Mouse (Mus musculus): ENCODE data around the gene Hist2h2ac.
"Not testable (repeated sequence)": the region's sequence is repeated elsewhere in the genome, so short reads cannot be mapped to it uniquely, and the experiment has no call there.

Hist2h2ac gene

GRCm38 (mm10) chr3:96230910-96231757, 10.5 kb upstream of the Hist2h2ac start:
- DNase-seq (ENCODE audit: inconsistent age in 2 of 2, low spot score in 1 of 2): peak; percentile 62 to 87

- DNase-seq (ENCODE audit: inconsistent age in 2 of 2, low spot score in 1 of 2): peak in 1 of 2 experiments; percentile 34
These were observed 9.7 kb upstream of the Hist2h2ac start for GRCm38 (mm10) chr3:96230404-96230803.

- DNase-seq (ENCODE audit: inconsistent age in 2 of 2, low spot score in 1 of 2): peak; percentile 51 to 80
These were observed 8.1 kb upstream of the Hist2h2ac start for GRCm38 (mm10) chr3:96228828-96229227.

- DNase-seq (ENCODE audit: inconsistent age in 2 of 2, low spot score in 1 of 2): peak; percentile 61 to 81
These were observed 6.3 kb upstream of the Hist2h2ac start for GRCm38 (mm10) chr3:96226695-96227648.

- no peak for DNase-seq (ENCODE audit: inconsistent age in 2 of 2, low spot score in 1 of 2)
These were observed 4.7 kb upstream of the Hist2h2ac start for GRCm38 (mm10) chr3:96225421-96225820.

GRCm38 (mm10) chr3:96222774-96223173, 2.1 kb upstream of the Hist2h2ac start:
- peak in 1 of 2 experiments; percentile 57 for DNase-seq (ENCODE audit: inconsistent age in 2 of 2, low spot score in 1 of 2)

- peak in 1 of 2 experiments; percentile 53 for DNase-seq (ENCODE audit: inconsistent age in 2 of 2, low spot score in 1 of 2)
These were observed 959 bp upstream of the Hist2h2ac start for GRCm38 (mm10) chr3:96221640-96222038.

GRCm38 (mm10) chr3:96220131-96220764, 432 bp downstream of the Hist2h2ac start:
- DNase-seq (ENCODE audit: inconsistent age in 2 of 2, low spot score in 1 of 2): not testable (repeated sequence)

- DNase-seq (ENCODE audit: inconsistent age in 2 of 2, low spot score in 1 of 2): peak; percentile 84 to 95
These were observed 984 bp downstream of the Hist2h2ac start, which contains the start of the genes Bola1 and Hist2h2ab for GRCm38 (mm10) chr3:96219661-96220130. Gene Bola1 (minus strand): TSS chr3:96219709. Gene Hist2h2ab (plus strand): TSS chr3:96219865.

GRCm38 (mm10) chr3:96219191-96219641, 1.5 kb downstream of the Hist2h2ac start:
- peak in 1 of 2 experiments; percentile 85 for DNase-seq (ENCODE audit: inconsistent age in 2 of 2, low spot score in 1 of 2)

- DNase-seq (ENCODE audit: inconsistent age in 2 of 2, low spot score in 1 of 2): peak; percentile 44 to 76
These were observed 11.4 kb downstream of the Hist2h2ac start for GRCm38 (mm10) chr3:96209242-96209641.

GRCm38 (mm10) chr3:96207819-96208218, 12.9 kb downstream of the Hist2h2ac start:
- DNase-seq (ENCODE audit: inconsistent age in 2 of 2, low spot score in 1 of 2): peak in 1 of 2 experiments; percentile 53

- DNase-seq (ENCODE audit: inconsistent age in 2 of 2, low spot score in 1 of 2): no peak
These were observed 20.9 kb downstream of the Hist2h2ac start for GRCm38 (mm10) chr3:96199731-96200130.

- DNase-seq (ENCODE audit: inconsistent age in 2 of 2, low spot score in 1 of 2): not testable (repeated sequence)
These were observed 22.0 kb downstream of the Hist2h2ac start for GRCm38 (mm10) chr3:96198601-96199251.

- DNase-seq (ENCODE audit: inconsistent age in 2 of 2, low spot score in 1 of 2): peak in 1 of 2 experiments; percentile 55
These were observed 22.5 kb downstream of the Hist2h2ac start for GRCm38 (mm10) chr3:96198181-96198580.

GRCm38 (mm10) chr3:96197129-96197749, 23.4 kb downstream of the Hist2h2ac start:
- DNase-seq (ENCODE audit: inconsistent age in 2 of 2, low spot score in 1 of 2): peak; percentile 92 to 97

GRCm38 (mm10) chr3:96196437-96197128, 24.1 kb downstream of the Hist2h2ac start:
- DNase-seq (ENCODE audit: inconsistent age in 2 of 2, low spot score in 1 of 2): no peak

GRCm38 (mm10) chr3:96195616-96196313, 24.9 kb downstream of the Hist2h2ac start:
- no peak for DNase-seq (ENCODE audit: inconsistent age in 2 of 2, low spot score in 1 of 2)

All from adrenal gland, adult (tissue).